11 mouse cellular contexts compared by ENCODE assay signal in genomic region chr2:157092024-157092423, GRCm38 (mm10). TPM values are rescaled to one million over a fixed set of nuclear protein-coding genes. Genes with fewer than 3 reads are reported as not detected.
DNase-seq lines count a peak whose midpoint lies in the region; ATAC-seq and TF ChIP-seq lines count a peak whose summit lies in the region.
"Had no signal": no experiment of that assay in that cellular context is flagged by ENCODE, and none has a peak within 500 bp of the region (broad histone marks: within the 10 kb centered on the region; RNA-seq: fewer than 3 reads in every experiment).

No protein-coding gene starts in this region.

- H3K9ac ChIP-seq in heart, embryonic 16.5 days (ENCODE audit: low read length), result peak overlapping the region; percentile 22; the same call in 1 of the 2 replicates
- H3K9ac ChIP-seq in heart, adult 2 months (ENCODE audit: low read depth, low read length), result no peak overlapping the region
- no peak overlapping the region for H3K9ac ChIP-seq in midbrain, embryonic 14.5 days (replicated peaks; ENCODE audit: low read length)
- H3K9ac ChIP-seq in neural tube, embryonic 15.5 days (replicated peaks), result no peak overlapping the region

- intact Hi-C loops in heart, adult 2 months (cut with DNase I), result no loop called here

- H3K27me3 ChIP-seq in heart, embryonic 16.5 days (ENCODE audit: control insufficient read depth, insufficient read depth, low read length), result no peaks in the 10 kb centered on the region; the same call in 1 of the 2 replicates
- H3K27me3 ChIP-seq in heart, adult 2 months (ENCODE audit: control insufficient read depth, insufficient read depth, low read length), result no peaks in the 10 kb centered on the region
- no peaks in the 10 kb centered on the region for H3K27me3 ChIP-seq in midbrain, embryonic 14.5 days (ENCODE audit: control insufficient read depth, insufficient read depth, low read length)
- no peaks in the 10 kb centered on the region for H3K27me3 ChIP-seq in midbrain, embryonic 10.5 days (ENCODE audit: low read depth, poor library complexity, severe bottlenecking)
- H3K27me3 ChIP-seq in neural tube, embryonic 15.5 days (replicated peaks), result no peaks in the 10 kb centered on the region

- TF ChIP-seq POLR2A in heart, adult 2 months (IDR thresholded peaks at IDR 0.05; ENCODE audit: insufficient read depth, low read depth, low read length), result no peak

- H3K27ac ChIP-seq in heart, embryonic 16.5 days (ENCODE audit: low read length), result no peak overlapping the region
- H3K27ac ChIP-seq in heart, adult 2 months, result no peak overlapping the region
- H3K27ac ChIP-seq in midbrain, embryonic 14.5 days (replicated peaks; ENCODE audit: low read depth, low read length), result no peak overlapping the region
- no peak overlapping the region for H3K27ac ChIP-seq in midbrain, embryonic 10.5 days (replicated peaks)
- H3K27ac ChIP-seq in neural tube, embryonic 15.5 days (replicated peaks), result peak overlapping the region; percentile 68

- peak; percentile 69 for ATAC-seq in heart, embryonic 16.5 days (replicated peaks; ENCODE audit: extremely low read depth, insufficient read depth, low FRiP score)
- no peak for ATAC-seq in midbrain, embryonic 14.5 days (ENCODE audit: low FRiP score, low TSS enrichment)
- ATAC-seq in neural tube, embryonic 15.5 days (ENCODE audit: low FRiP score), result peak; percentile 56

- peak overlapping the region; percentile 16; the same call in 1 of the 2 replicates for H3K4me2 ChIP-seq in heart, embryonic 16.5 days (ENCODE audit: low read depth, low read length)
- no peak overlapping the region for H3K4me2 ChIP-seq in midbrain, embryonic 14.5 days (ENCODE audit: low read length)
- peak overlapping the region; percentile 25 for H3K4me2 ChIP-seq in neural tube, embryonic 15.5 days

- no peaks in the 10 kb centered on the region for H3K79me2 ChIP-seq in heart, adult 2 months (replicated peaks; ENCODE audit: control insufficient read depth, insufficient read depth, low read length)

- TF ChIP-seq CTCF in heart, adult 2 months (IDR thresholded peaks at IDR 0.05), result no peak

- no peaks in the 10 kb centered on the region for H3K9me3 ChIP-seq in heart, embryonic 16.5 days (replicated peaks; ENCODE audit: control insufficient read depth, low read length)
- H3K9me3 ChIP-seq in midbrain, embryonic 14.5 days (ENCODE audit: control insufficient read depth, low read length), result no peaks in the 10 kb centered on the region
- H3K9me3 ChIP-seq in midbrain, embryonic 10.5 days (replicated peaks), result no peaks in the 10 kb centered on the region
- H3K9me3 ChIP-seq in neural tube, embryonic 15.5 days (replicated peaks), result no peaks in the 10 kb centered on the region

- H3K4me3 ChIP-seq in heart, embryonic 16.5 days (ENCODE audit: low read length), result no peak overlapping the region
- no peak overlapping the region for H3K4me3 ChIP-seq in heart, adult 2 months
- no peak overlapping the region for H3K4me3 ChIP-seq in midbrain, embryonic 14.5 days (replicated peaks; ENCODE audit: low read depth, low read length)
- H3K4me3 ChIP-seq in midbrain, embryonic 10.5 days, result no peak overlapping the region
- no peak overlapping the region for H3K4me3 ChIP-seq in neural tube, embryonic 15.5 days (replicated peaks)

- H3K4me1 ChIP-seq in heart, embryonic 16.5 days (ENCODE audit: control insufficient read depth, insufficient read depth, low read length), result peaks cover 13% of the 10 kb centered on the region
- H3K4me1 ChIP-seq in heart, adult 2 months (ENCODE audit: control insufficient read depth, insufficient read depth, low read length), result peaks cover 2% of the 10 kb centered on the region; the same call in 1 of the 2 replicates
- H3K4me1 ChIP-seq in midbrain, embryonic 14.5 days (ENCODE audit: control insufficient read depth, insufficient read depth, low read length), result no peaks in the 10 kb centered on the region
- H3K4me1 ChIP-seq in midbrain, embryonic 10.5 days, result peaks cover 8% of the 10 kb centered on the region; the same call in 1 of the 2 replicates
- peaks cover 22% of the 10 kb centered on the region for H3K4me1 ChIP-seq in neural tube, embryonic 15.5 days

- peak; percentile 41 for DNase-seq in cerebellum, adult 9-11 months
- DNase-seq in cerebellum, adult 18-20 months, result no peak
- DNase-seq in heart, adult 2 months, result no peak
- DNase-seq in midbrain, embryonic 14.5 days, result peak; percentile 67
- DNase-seq in midbrain, embryonic 10.5 days (ENCODE audit: low spot score), result no peak
- no peak for DNase-seq in spleen, postnatal 14 days (ENCODE audit: low spot score in 2 of 2)

- 27% methylated on average over 8 of the region's 8 CpGs for WGBS in heart, embryonic 16.5 days
- WGBS in heart, adult 2 months, result 19% methylated on average over 8 of the region's 8 CpGs
- 45% methylated on average over 8 of the region's 8 CpGs for WGBS in midbrain, embryonic 14.5 days
- 75% methylated on average over 8 of the region's 8 CpGs for WGBS in midbrain, embryonic 10.5 days
- 59% methylated on average over 8 of the region's 8 CpGs for WGBS in neural tube, embryonic 15.5 days

- TF ChIP-seq EP300 in heart, adult 2 months (IDR thresholded peaks at IDR 0.05; ENCODE audit: insufficient read depth, low read depth, low read length), result no peak

- H3K36me3 ChIP-seq in heart, embryonic 16.5 days (ENCODE audit: control insufficient read depth, insufficient read depth), result no peaks in the 10 kb centered on the region
- no peaks in the 10 kb centered on the region for H3K36me3 ChIP-seq in heart, adult 2 months (ENCODE audit: control insufficient read depth, insufficient read depth, low read length)
- H3K36me3 ChIP-seq in midbrain, embryonic 14.5 days (ENCODE audit: control insufficient read depth, insufficient read depth, low read length), result no peaks in the 10 kb centered on the region
- H3K36me3 ChIP-seq in midbrain, embryonic 10.5 days, result 0 out of 2 replicates have a peak, but pooled peaks cover 2% of the 10 kb centered on the region
- H3K36me3 ChIP-seq in neural tube, embryonic 15.5 days, result no peaks in the 10 kb centered on the region

RNA-seq across cellular contexts. Expression of gene Tldc2, which starts 5.2 kb away (rescaled TPM):
- not detected in 2 replicates for polyA plus RNA-seq in heart, embryonic 16.5 days (2015; fragmentation: Nextera tagmentation; extraction: Ambion mirVana)
- total RNA-seq in heart, adult 2 months (2021), result not detected
- polyA plus RNA-seq in heart, adult 2 months (2012; rRNA removed), result not detected in 2 replicates
- polyA plus RNA-seq in midbrain, embryonic 14.5 days (2014; fragmentation: Nextera tagmentation; extraction: Ambion mirVana), result not detected in 2 replicates
- not detected in 2 replicates for polyA plus RNA-seq in midbrain, embryonic 10.5 days (2016; fragmentation: Nextera tagmentation; extraction: Ambion mirVana)
- 0.43 TPM in 1 of 2 replicates, not detected in the other for polyA plus RNA-seq in neural tube, embryonic 15.5 days (2015; fragmentation: Nextera tagmentation; extraction: Ambion mirVana)
- total RNA-seq: common myeloid progenitor, adult 5-6 weeks; heart, postnatal 14 days; left cerebral cortex, postnatal 10 days had no signal

RNA-seq across cellular contexts. Expression of gene Soga1, which starts 13.0 kb away (rescaled TPM):
- polyA plus RNA-seq in heart, embryonic 16.5 days (2015; fragmentation: Nextera tagmentation; extraction: Ambion mirVana), result 1.7 and 3.1 TPM in 2 replicates
- 10 to 100 TPM; 10.0 to 11.7 TPM for total RNA-seq in heart, adult 2 months (2021)
- 4.8 and 6.6 TPM in 2 replicates for polyA plus RNA-seq in heart, adult 2 months (2012; rRNA removed)
- polyA plus RNA-seq in midbrain, embryonic 14.5 days (2014; fragmentation: Nextera tagmentation; extraction: Ambion mirVana), result 12.0 and 13.1 TPM in 2 replicates
- polyA plus RNA-seq in midbrain, embryonic 10.5 days (2016; fragmentation: Nextera tagmentation; extraction: Ambion mirVana), result 3.6 and 3.7 TPM in 2 replicates
- polyA plus RNA-seq in neural tube, embryonic 15.5 days (2015; fragmentation: Nextera tagmentation; extraction: Ambion mirVana), result 3.3 and 4.9 TPM in 2 replicates

RNA-seq across cellular contexts. Expression of gene Samhd1, which starts 43.0 kb away (rescaled TPM):
- 15.3 and 17.0 TPM in 2 replicates for polyA plus RNA-seq in heart, embryonic 16.5 days (2015; fragmentation: Nextera tagmentation; extraction: Ambion mirVana)
- 10 to 100 TPM; 22.7 to 23.8 TPM for total RNA-seq in heart, adult 2 months (2021)
- 19.8 and 22.7 TPM in 2 replicates for polyA plus RNA-seq in heart, adult 2 months (2012; rRNA removed)
- polyA plus RNA-seq in midbrain, embryonic 14.5 days (2014; fragmentation: Nextera tagmentation; extraction: Ambion mirVana), result 9.2 and 12.1 TPM in 2 replicates
- 21.2 and 22.9 TPM in 2 replicates for polyA plus RNA-seq in midbrain, embryonic 10.5 days (2016; fragmentation: Nextera tagmentation; extraction: Ambion mirVana)
- polyA plus RNA-seq in neural tube, embryonic 15.5 days (2015; fragmentation: Nextera tagmentation; extraction: Ambion mirVana), result 11.9 and 14.6 TPM in 2 replicates

Comparison
In these comparisons a context has a peak if more than half of its experiments do, and no peak if none do; other contexts are left out.
1. DNase-seq: peak in cerebellum, adult 9-11 months (single experiment) and midbrain, embryonic 14.5 days (single experiment); none in cerebellum, adult 18-20 months (0 of 2), heart, adult 2 months (0 of 2), midbrain, embryonic 10.5 days (single experiment) and spleen, postnatal 14 days (0 of 2).